Mouse (Mus musculus) liver, embryonic 16.5 days (tissue): Measurements from ENCODE around the gene Adcy9. TPM values are rescaled to one million over a fixed set of nuclear protein-coding genes. Genes with fewer than 3 reads are reported as not detected.
"Not testable (repeated sequence)": the region's sequence is repeated elsewhere in the genome, so short reads cannot be mapped to it uniquely, and the experiment has no call there.

Experiments used
- ATAC-seq: fragments of 200-750 bp; cut with Nextera tagmentation; 2 replicates; pipeline ENCODE4 v1.8.0; 2017; ENCODE audit warnings: low read depth, mild to moderate bottlenecking, moderate number of reproducible peaks, moderate library complexity
- H3K27ac ChIP-seq: fragments of 300-500 bp; sonication (generic); 2 replicates; pipeline ENCODE4 v1.5.1; 2014; ENCODE audit warnings: mild to moderate bottlenecking, low read length
- H3K27me3 ChIP-seq: fragments of 300-500 bp; sonication (generic); 2 replicates; pipeline ENCODE4 v1.6.1; 2014; ENCODE audit warnings: low read depth, low read length, mixed read lengths; ENCODE audit not compliant: control insufficient read depth, insufficient read depth
- H3K36me3 ChIP-seq: fragments of 300-500 bp; sonication (generic); 2 replicates; pipeline ENCODE4 v1.6.1; 2014; ENCODE audit warnings: mild to moderate bottlenecking; ENCODE audit not compliant: control insufficient read depth, insufficient read depth
- H3K4me1 ChIP-seq: fragments of 300-500 bp; sonication (generic); 2 replicates; pipeline ENCODE4 v1.6.1; 2014; ENCODE audit warnings: low read depth, low read length, mixed read lengths; ENCODE audit not compliant: control insufficient read depth
- H3K4me2 ChIP-seq: fragments of 300-500 bp; sonication (generic); 2 replicates; pipeline ENCODE4 v1.6.1; 2014; ENCODE audit warnings: low read depth, low read length, mixed read lengths
- H3K4me3 ChIP-seq: fragments of 300-500 bp; sonication (generic); 2 replicates; pipeline ENCODE4 v1.5.1; 2014; ENCODE audit warnings: low read depth, mild to moderate bottlenecking, low read length
- H3K9ac ChIP-seq: fragments of 300-500 bp; sonication (generic); 2 replicates; pipeline ENCODE4 v1.6.1; 2014; ENCODE audit warnings: low read depth, low read length
- H3K9me3 ChIP-seq: fragments of 300-500 bp; sonication (generic); replicated peaks from 2 replicates; pipeline ENCODE4 v1.6.1; 2016; ENCODE audit warnings: low read length; ENCODE audit not compliant: control insufficient read depth
- WGBS: fragments of 180-500 bp; shearing (Covaris S2); extraction: QIAGEN DNeasy Blood & Tissue Kit; methylation state at CpG from one replicate; pipeline ENCODE4 v1.1.7; 2014; ENCODE audit not compliant: insufficient replicate concordance; 5-methylcytosine and 5-hydroxymethylcytosine counted together
- polyA plus RNA-seq: library from polyadenylated mRNA; unstranded; fragments of >200 nt; fragmentation: Nextera tagmentation; extraction: Ambion mirVana; gene quantifications from 2 replicates; pipeline ENCODE4 v1.2.1, GENCODE M21; 2015

The Adcy9 gene
- polyA plus RNA-seq, 1 experiment from 2014 or later = 0.65 TPM

DNA sequence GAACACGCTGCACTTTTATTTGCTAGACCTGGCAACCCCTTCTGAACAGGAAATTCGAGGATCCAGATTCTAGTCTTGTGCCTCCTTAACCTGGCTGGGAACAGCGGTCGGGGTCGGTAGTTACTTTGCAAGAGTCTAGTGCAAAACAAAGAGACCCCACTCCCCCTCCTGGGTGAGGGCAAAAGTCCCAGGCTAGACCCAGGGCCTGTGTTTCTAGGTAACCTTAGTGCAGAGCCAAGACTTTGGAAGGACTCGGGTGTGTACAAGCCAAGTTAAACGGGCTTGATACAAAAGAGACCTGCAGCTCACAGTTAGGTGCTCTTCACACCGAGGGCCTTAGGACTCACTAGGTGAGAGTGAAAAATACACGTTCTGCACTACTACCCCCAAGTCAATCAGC is 152.8 kb downstream of the Adcy9 start:
- 54% methylated on average over 9 of the region's 9 CpGs for WGBS
- no peaks in the 10 kb centered on the region for H3K9me3 ChIP-seq
- H3K36me3 ChIP-seq = no peaks in the 10 kb centered on the region
- no peak overlapping the region for H3K4me3 ChIP-seq
- no peak for ATAC-seq
- peak overlapping the region; percentile 68 for H3K4me2 ChIP-seq
- H3K27ac ChIP-seq = no peak overlapping the region
- H3K9ac ChIP-seq = no peak overlapping the region; the same call in 1 of the 2 replicates
- H3K4me1 ChIP-seq = peaks cover 2% of the 10 kb centered on the region
- H3K27me3 ChIP-seq = no peaks in the 10 kb centered on the region; the same call in 1 of the 2 replicates

DNA sequence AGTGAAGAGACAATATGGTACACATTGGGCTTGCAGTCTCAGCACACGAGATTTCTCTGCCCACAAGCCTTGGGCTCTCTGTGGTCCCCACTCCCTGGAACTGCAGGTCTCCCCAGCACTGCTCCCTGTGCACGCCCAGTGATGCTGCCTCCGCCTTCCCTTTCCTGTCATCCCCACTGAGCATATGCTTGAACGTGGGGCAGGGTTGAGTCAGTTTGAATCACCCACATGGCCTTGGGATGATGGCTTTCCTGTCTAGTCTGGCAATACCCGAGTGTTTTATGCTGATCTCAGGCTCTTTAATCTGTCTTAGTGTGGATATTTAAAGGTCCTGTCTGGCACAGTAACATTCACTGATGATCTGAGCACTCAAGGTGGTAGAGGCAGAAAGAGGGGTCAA is 154.9 kb downstream of the Adcy9 start:
- Histone ChIP-seq H3K27ac (no peak overlapping the region), H3K9ac (no peak overlapping the region), H3K9me3 (no peaks in the 10 kb centered on the region), H3K4me2 (no peak overlapping the region), H3K4me1 (peaks cover 2% of the 10 kb centered on the region), H3K36me3 (no peaks in the 10 kb centered on the region), H3K4me3 (no peak overlapping the region), H3K27me3 (no peaks in the 10 kb centered on the region; the same call in 1 of the 2 replicates)
- no peak for ATAC-seq
- WGBS = 38% methylated on average over 5 of the region's 5 CpGs

GRCm38 (mm10) chr16:4263486-4263885 is 156.8 kb downstream of the Adcy9 start:
- no peaks in the 10 kb centered on the region for H3K9me3 ChIP-seq
- no peak overlapping the region for H3K27ac ChIP-seq
- no peak overlapping the region for H3K9ac ChIP-seq
- no peak overlapping the region for H3K4me2 ChIP-seq
- ATAC-seq = no peak
- peaks cover 2% of the 10 kb centered on the region for H3K4me1 ChIP-seq
- no peaks in the 10 kb centered on the region for H3K36me3 ChIP-seq
- WGBS = 49% methylated on average over 3 of the region's 3 CpGs
- H3K4me3 ChIP-seq = no peak overlapping the region
- no peaks in the 10 kb centered on the region; the same call in 1 of the 2 replicates for H3K27me3 ChIP-seq

DNA sequence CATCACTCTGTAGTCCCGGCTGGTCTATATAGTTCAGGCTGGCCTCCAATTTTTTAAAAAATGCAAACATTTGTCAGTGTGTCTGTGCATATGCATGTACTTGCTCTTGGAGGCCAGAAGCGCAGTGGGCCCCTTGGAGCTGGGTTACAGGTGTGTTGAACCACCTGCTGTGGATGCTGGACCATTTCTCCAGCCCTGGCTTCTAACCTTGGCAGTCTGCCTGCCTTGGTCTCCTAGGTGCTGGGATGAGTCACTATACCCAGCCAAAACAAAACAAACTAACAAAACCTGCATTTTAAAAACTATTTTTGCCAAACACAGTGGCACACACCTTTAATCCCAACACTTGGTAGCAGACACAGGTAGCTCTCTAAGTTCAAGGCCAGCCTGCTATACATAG is 162.8 kb downstream of the Adcy9 start:
- Histone ChIP-seq H3K27ac (no peak overlapping the region), H3K27me3 (no peaks in the 10 kb centered on the region), H3K36me3 (no peaks in the 10 kb centered on the region), H3K4me2 (no peak overlapping the region), H3K9me3 (no peaks in the 10 kb centered on the region), H3K4me1 (no peaks in the 10 kb centered on the region), H3K4me3 (no peak overlapping the region), H3K9ac (no peak overlapping the region)
- WGBS = 64% methylated on average over 2 of the region's 2 CpGs
- ATAC-seq = no peak

DNA sequence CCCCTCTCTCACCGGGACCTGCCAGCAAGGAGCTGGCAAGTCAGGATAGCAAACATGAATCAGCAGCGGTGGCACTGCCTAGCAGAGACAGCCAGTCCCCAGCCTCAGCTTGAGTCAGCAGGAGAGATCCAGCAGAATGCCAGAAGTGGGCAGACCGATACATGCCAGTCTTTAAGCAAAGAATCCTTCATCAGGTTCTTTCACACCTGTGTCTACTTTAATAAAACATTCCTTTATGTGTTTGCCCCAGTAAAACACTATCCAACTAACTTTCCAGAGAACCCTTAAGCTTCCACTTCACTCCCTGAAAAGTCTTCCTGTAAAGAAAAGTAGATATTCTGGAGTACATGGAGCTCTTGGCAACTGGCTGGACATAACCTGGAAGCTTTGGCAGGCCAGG is 171.5 kb downstream of the Adcy9 start:
- no peaks in the 10 kb centered on the region for H3K36me3 ChIP-seq
- H3K4me1 ChIP-seq = no peaks in the 10 kb centered on the region
- H3K4me2 ChIP-seq = no peak overlapping the region
- no peaks in the 10 kb centered on the region for H3K9me3 ChIP-seq
- H3K27me3 ChIP-seq = no peaks in the 10 kb centered on the region
- H3K4me3 ChIP-seq = no peak overlapping the region
- no peak overlapping the region for H3K27ac ChIP-seq
- WGBS = 58% methylated on average over 3 of the region's 3 CpGs
- no peak for ATAC-seq
- H3K9ac ChIP-seq = no peak overlapping the region

GRCm38 (mm10) chr16:4245241-4245640 is 175.1 kb downstream of the Adcy9 start:
- ATAC-seq, H3K4me1 ChIP-seq, H3K27me3 ChIP-seq, H3K9me3 ChIP-seq, H3K4me2 ChIP-seq, H3K9ac ChIP-seq, H3K36me3 ChIP-seq, H3K4me3 ChIP-seq, H3K27ac ChIP-seq: not testable (repeated sequence)
- WGBS = 85% methylated on average over 1 of the region's 1 CpGs

Other genes starting within 250 kb of the Adcy9 start
- 8.0 and 8.7 TPM in 2 replicates for gene Crebbp, start 206.5 kb downstream of the Adcy9 start, polyA plus RNA-seq
- 2.9 and 4.4 TPM in 2 replicates for gene Srl, start 121.3 kb upstream of the Adcy9 start, polyA plus RNA-seq
- gene Tfap4, start 139.4 kb upstream of the Adcy9 start, polyA plus RNA-seq = 4.7 and 4.8 TPM in 2 replicates
- 2.1 and 2.5 TPM in 2 replicates for gene Glis2, start 174.2 kb upstream of the Adcy9 start, polyA plus RNA-seq
- 50.8 and 54.5 TPM in 2 replicates for gene Pam16, start 204.5 kb upstream of the Adcy9 start, polyA plus RNA-seq
- gene Vasn, start 219.4 kb upstream of the Adcy9 start, polyA plus RNA-seq = 2.0 and 3.0 TPM in 2 replicates
- gene Dnaja3, start 219.5 kb upstream of the Adcy9 start, polyA plus RNA-seq = 46.5 and 47.3 TPM in 2 replicates